Mouse (Mus musculus): ENCODE results near the gene Herc4. TPM values are rescaled to one million over a fixed set of nuclear protein-coding genes. Genes with fewer than 3 reads are reported as not detected.
A peak's percentile ranks its signal among the peaks of the same experiment; 100 is the strongest.

The Herc4 gene
- total and polyA plus RNA-seq, 2 experiments from 2014 or later = 20.4 to 24.8 TPM

GRCm38 (mm10) chr10:63327091-63327490 lies 83.5 kb downstream of the Herc4 start:
- ATAC-seq (ENCODE audit: low FRiP score) (no peak), DNase-seq (ENCODE audit: low spot score) (no peak)
- Histone ChIP-seq H3K4me3 (ENCODE audit: low read depth, low read length) (no peak overlapping the region), H3K36me3 (ENCODE audit: insufficient read depth, low read length) (peaks cover 24% of the 10 kb centered on the region), H3K9me3 (ENCODE audit: low read length) (no peaks in the 10 kb centered on the region), H3K4me1 (ENCODE audit: insufficient read depth, low read length) (no peaks in the 10 kb centered on the region), H3K4me2 (ENCODE audit: low read depth, low read length, poor library complexity, severe bottlenecking) (no peak overlapping the region), H3K27ac (ENCODE audit: low read depth, low read length) (no peak overlapping the region), H3K27me3 (ENCODE audit: insufficient read depth, low read length) (no peaks in the 10 kb centered on the region), H3K9ac (replicated peaks; ENCODE audit: low read length, poor library complexity, severe bottlenecking) (no peak overlapping the region)
- TF ChIP-seq CTCF (IDR thresholded peaks at IDR 0.05) = no peak
- 100% methylated on average over 1 of the region's 1 CpGs for WGBS

- peak overlapping the region; percentile 87 for H3K4me3 ChIP-seq (ENCODE audit: low read depth, low read length)
- no peaks in the 10 kb centered on the region for H3K27me3 ChIP-seq (ENCODE audit: insufficient read depth, low read length)
- no peak for DNase-seq (ENCODE audit: low spot score)
- peaks cover 9% of the 10 kb centered on the region for H3K4me1 ChIP-seq (ENCODE audit: insufficient read depth, low read length)
- H3K9ac ChIP-seq (replicated peaks; ENCODE audit: low read length, poor library complexity, severe bottlenecking) = no peak overlapping the region
- no peaks in the 10 kb centered on the region for H3K9me3 ChIP-seq (ENCODE audit: low read length)
- peak overlapping the region; percentile 57 for H3K4me2 ChIP-seq (ENCODE audit: low read depth, low read length, poor library complexity, severe bottlenecking)
- no peak for TF ChIP-seq CTCF (IDR thresholded peaks at IDR 0.05)
- no peaks in the 10 kb centered on the region; the same call in 1 of the 2 replicates for H3K36me3 ChIP-seq (ENCODE audit: insufficient read depth, low read length)
- 64% methylated on average over 13 of the region's 13 CpGs for WGBS
- ATAC-seq (ENCODE audit: low FRiP score) = no peak
- H3K27ac ChIP-seq (ENCODE audit: low read depth, low read length) = no peak overlapping the region
These were observed 93.3 kb downstream of the Herc4 start for GRCm38 (mm10) chr10:63336901-63337300.

- Histone ChIP-seq H3K9me3 (ENCODE audit: low read length) (no peaks in the 10 kb centered on the region), H3K4me3 (ENCODE audit: low read depth, low read length) (peak overlapping the region; percentile 87), H3K36me3 (ENCODE audit: insufficient read depth, low read length) (no peaks in the 10 kb centered on the region; the same call in 1 of the 2 replicates), H3K27me3 (ENCODE audit: insufficient read depth, low read length) (no peaks in the 10 kb centered on the region), H3K9ac (replicated peaks; ENCODE audit: low read length, poor library complexity, severe bottlenecking) (0 out of 2 replicates have a peak overlapping the region, but pooled peaks have one; percentile 33), H3K4me1 (ENCODE audit: insufficient read depth, low read length) (peaks cover 9% of the 10 kb centered on the region), H3K4me2 (ENCODE audit: low read depth, low read length, poor library complexity, severe bottlenecking) (peak overlapping the region; percentile 57), H3K27ac (ENCODE audit: low read depth, low read length) (no peak overlapping the region)
- no peak for TF ChIP-seq CTCF (IDR thresholded peaks at IDR 0.05)
- WGBS = 25% methylated on average over 5 of the region's 5 CpGs
- DNase-seq (ENCODE audit: low spot score) (no peak), ATAC-seq (ENCODE audit: low FRiP score) (no peak)
These were observed 93.7 kb downstream of the Herc4 start for GRCm38 (mm10) chr10:63337326-63337725.

GRCm38 (mm10) chr10:63337951-63338836 lies 94.6 kb downstream of the Herc4 start:
- peak; percentile 69 for DNase-seq (ENCODE audit: low spot score)
- Histone ChIP-seq H3K9ac (replicated peaks; ENCODE audit: low read length, poor library complexity, severe bottlenecking) (peak overlapping the region; percentile 98), H3K27ac (ENCODE audit: low read depth, low read length) (peak overlapping the region; percentile 91), H3K36me3 (ENCODE audit: insufficient read depth, low read length) (no peaks in the 10 kb centered on the region; the same call in 1 of the 2 replicates), H3K9me3 (ENCODE audit: low read length) (no peaks in the 10 kb centered on the region), H3K27me3 (ENCODE audit: insufficient read depth, low read length) (no peaks in the 10 kb centered on the region), H3K4me1 (ENCODE audit: insufficient read depth, low read length) (peaks cover 9% of the 10 kb centered on the region), H3K4me2 (ENCODE audit: low read depth, low read length, poor library complexity, severe bottlenecking) (peak overlapping the region; percentile 57), H3K4me3 (ENCODE audit: low read depth, low read length) (peak overlapping the region; percentile 87)
- WGBS = 2% methylated on average over 49 of the region's 113 CpGs
- peak; percentile 82 for ATAC-seq (ENCODE audit: low FRiP score)
- TF ChIP-seq CTCF (IDR thresholded peaks at IDR 0.05) = no peak

GRCm38 (mm10) chr10:63338914-63339643 lies 95.5 kb downstream of the Herc4 start:
- Histone ChIP-seq H3K9me3 (ENCODE audit: low read length) (no peaks in the 10 kb centered on the region), H3K27me3 (ENCODE audit: insufficient read depth, low read length) (no peaks in the 10 kb centered on the region), H3K27ac (ENCODE audit: low read depth, low read length) (peak overlapping the region; percentile 91), H3K9ac (replicated peaks; ENCODE audit: low read length, poor library complexity, severe bottlenecking) (peak overlapping the region; percentile 98), H3K4me3 (ENCODE audit: low read depth, low read length) (peak overlapping the region; percentile 87), H3K4me2 (ENCODE audit: low read depth, low read length, poor library complexity, severe bottlenecking) (peak overlapping the region; percentile 57), H3K4me1 (ENCODE audit: insufficient read depth, low read length) (peaks cover 9% of the 10 kb centered on the region), H3K36me3 (ENCODE audit: insufficient read depth, low read length) (no peaks in the 10 kb centered on the region; the same call in 1 of the 2 replicates)
- peak; percentile 20; the same call in 1 of the 2 replicates for TF ChIP-seq CTCF (IDR thresholded peaks at IDR 0.05)
- peak; percentile 94 for ATAC-seq (ENCODE audit: low FRiP score)
- 2% methylated on average over 24 of the region's 74 CpGs for WGBS
- DNase-seq (ENCODE audit: low spot score) = peak; percentile 91
